Mouse (Mus musculus): ENCODE results near the gene Pan2.

DNA sequence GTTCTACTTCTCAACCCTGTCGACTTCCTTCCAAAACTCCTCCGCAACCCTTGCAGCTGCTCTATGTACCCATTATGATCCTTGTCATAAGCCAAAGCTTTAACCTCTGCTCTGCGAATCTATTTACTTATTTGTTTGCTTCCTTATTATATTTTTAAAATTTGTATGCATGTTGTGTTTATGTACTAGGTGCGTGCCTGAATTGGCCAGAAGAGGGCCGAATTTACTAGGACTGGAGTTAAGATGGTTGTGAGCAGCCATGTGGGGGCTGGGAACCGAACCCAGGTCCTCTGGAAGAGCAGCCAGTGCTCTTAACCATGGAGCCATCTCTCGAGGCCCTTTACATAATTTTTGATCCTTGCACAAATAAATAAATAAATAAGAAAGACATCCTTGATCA, 32.3 kb upstream of the Pan2 start:
- TF ChIP-seq POLR2A (IDR thresholded peaks at IDR 0.05; ENCODE audit: low read depth, low read length) (no peak), KAT2A (IDR thresholded peaks at IDR 0.05; ENCODE audit: insufficient replicate concordance, low read length) (no peak), MXI1 (IDR thresholded peaks at IDR 0.05; ENCODE audit: low read depth, low read length) (no peak), ETS1 (conservative IDR thresholded peaks at IDR 0.05; ENCODE audit: low read depth, low read length) (no peak), CTCF (conservative IDR thresholded peaks at IDR 0.05 in 1 of 2, IDR thresholded peaks at IDR 0.05 in 1 of 2; ENCODE audit: low read depth in 2 of 2, low read length in 2 of 2) (0 out of 4 replicates have a peak, but pooled peaks of 1 of the 2 experiments have one; percentile 10), E2F4 (IDR thresholded peaks at IDR 0.05; ENCODE audit: insufficient replicate concordance, low read depth, low read length) (no peak), HCFC1 (IDR thresholded peaks at IDR 0.05; ENCODE audit: low read depth, low read length) (no peak), MAFK (IDR thresholded peaks at IDR 0.05; ENCODE audit: insufficient replicate concordance, low read length) (no peak), ZC3H11A (IDR thresholded peaks at IDR 0.05; ENCODE audit: low read depth, low read length) (no peak), EP300 (IDR thresholded peaks at IDR 0.05; ENCODE audit: low read length) (no peak), POLR2AphosphoS2 (IDR thresholded peaks at IDR 0.05; ENCODE audit: low read depth, low read length) (no peak), PAX5 (IDR thresholded peaks at IDR 0.05; ENCODE audit: low read length) (no peak), UBTF (IDR thresholded peaks at IDR 0.05; ENCODE audit: low read depth, low read length) (no peak), MEF2A (IDR thresholded peaks at IDR 0.05; ENCODE audit: borderline replicate concordance, low read depth, low read length) (no peak)

Measured in CH12.LX (cell line).